Mouse (Mus musculus) heart, embryonic 16.5 days (tissue): ENCODE measurements around the gene Dtnbp1. TPM values are rescaled to one million over a fixed set of nuclear protein-coding genes. Genes with fewer than 3 reads are reported as not detected.

Experiments
- ATAC-seq: fragments of 200-750 bp; cut with Nextera tagmentation; replicated peaks from 2 replicates; pipeline ENCODE4 v1.8.0; 2017; ENCODE audit warnings: moderate number of reproducible peaks; ENCODE audit not compliant: insufficient read depth, low FRiP score; ENCODE audit errors: extremely low read depth
- H3K27ac ChIP-seq: fragments of 300-500 bp; sonication (generic); 2 replicates; pipeline ENCODE4 v1.5.1; 2014; ENCODE audit warnings: mild to moderate bottlenecking, low read length, control low read depth, moderate library complexity
- H3K27me3 ChIP-seq: fragments of 300-500 bp; sonication (generic); 2 replicates; pipeline ENCODE4 v1.6.1; 2014; ENCODE audit warnings: low read length, mixed read lengths; ENCODE audit not compliant: control insufficient read depth, insufficient read depth
- H3K36me3 ChIP-seq: fragments of 300-500 bp; sonication (generic); 2 replicates; pipeline ENCODE4 v1.6.1; 2014; ENCODE audit not compliant: control insufficient read depth, insufficient read depth
- H3K4me1 ChIP-seq: fragments of 300-500 bp; sonication (generic); 2 replicates; pipeline ENCODE4 v1.6.1; 2014; ENCODE audit warnings: low read length, mixed read lengths; ENCODE audit not compliant: control insufficient read depth, insufficient read depth
- H3K4me2 ChIP-seq: fragments of 300-500 bp; sonication (generic); 2 replicates; pipeline ENCODE4 v1.6.1; 2014; ENCODE audit warnings: low read depth, mild to moderate bottlenecking, control low read depth, low read length
- H3K4me3 ChIP-seq: fragments of 300-500 bp; sonication (generic); 2 replicates; pipeline ENCODE4 v1.5.1; 2014; ENCODE audit warnings: mild to moderate bottlenecking, control low read depth, low read length
- H3K9ac ChIP-seq: fragments of 300-500 bp; sonication (generic); 2 replicates; pipeline ENCODE4 v1.6.1; 2014; ENCODE audit warnings: low read length, control low read depth
- H3K9me3 ChIP-seq: fragments of 300-500 bp; sonication (generic); replicated peaks from 2 replicates; pipeline ENCODE4 v1.6.1; 2016; ENCODE audit warnings: low read length; ENCODE audit not compliant: control insufficient read depth
- WGBS: fragments of 180-500 bp; shearing (Covaris S2); extraction: QIAGEN DNeasy Blood & Tissue Kit; methylation state at CpG from one replicate; pipeline ENCODE4 v1.1.7; 2014; 5-methylcytosine and 5-hydroxymethylcytosine counted together
- polyA plus RNA-seq: library from polyadenylated mRNA; unstranded; fragments of >200 nt; fragmentation: Nextera tagmentation; extraction: Ambion mirVana; gene quantifications from 2 replicates; pipeline ENCODE4 v1.2.1, GENCODE M21; 2015

The Dtnbp1 gene
- polyA plus RNA-seq, 1 experiment from 2014 or later: 110 TPM

GRCm38 (mm10) chr13:44907702-44908101 is 94.2 kb downstream of the Dtnbp1 start:
- Histone ChIP-seq H3K4me2 (no peak overlapping the region), H3K4me1 (peaks cover 37% of the 10 kb centered on the region), H3K27me3 (no peaks in the 10 kb centered on the region), H3K36me3 (peaks cover 25% of the 10 kb centered on the region), H3K27ac (peak overlapping the region; percentile 83), H3K4me3 (no peak overlapping the region), H3K9ac (no peak overlapping the region), H3K9me3 (no peaks in the 10 kb centered on the region)
- 24% methylated on average over 6 of the region's 6 CpGs for WGBS
- peak; percentile 84 for ATAC-seq

GRCm38 (mm10) chr13:44906141-44906540 is 95.8 kb downstream of the Dtnbp1 start:
- Histone ChIP-seq H3K36me3 (peaks cover 29% of the 10 kb centered on the region), H3K9ac (no peak overlapping the region), H3K4me1 (peaks cover 31% of the 10 kb centered on the region), H3K4me3 (no peak overlapping the region), H3K27me3 (no peaks in the 10 kb centered on the region), H3K9me3 (no peaks in the 10 kb centered on the region), H3K27ac (no peak overlapping the region), H3K4me2 (no peak overlapping the region)
- WGBS: 90% methylated on average over 11 of the region's 11 CpGs
- ATAC-seq: no peak

GRCm38 (mm10) chr13:44904271-44904670 is 97.7 kb downstream of the Dtnbp1 start:
- no peak overlapping the region for H3K9ac ChIP-seq
- WGBS: 78% methylated on average over 1 of the region's 1 CpGs
- H3K9me3 ChIP-seq: no peaks in the 10 kb centered on the region
- peaks cover 19% of the 10 kb centered on the region for H3K36me3 ChIP-seq
- H3K27me3 ChIP-seq: no peaks in the 10 kb centered on the region
- H3K4me2 ChIP-seq: no peak overlapping the region
- no peak for ATAC-seq
- no peak overlapping the region for H3K4me3 ChIP-seq
- H3K27ac ChIP-seq: no peak overlapping the region
- peaks cover 23% of the 10 kb centered on the region for H3K4me1 ChIP-seq

GRCm38 (mm10) chr13:44903416-44903815 is 98.5 kb downstream of the Dtnbp1 start:
- no peak for ATAC-seq
- H3K9ac ChIP-seq: no peak overlapping the region
- H3K9me3 ChIP-seq: no peaks in the 10 kb centered on the region
- peaks cover 16% of the 10 kb centered on the region for H3K4me1 ChIP-seq
- H3K27me3 ChIP-seq: no peaks in the 10 kb centered on the region
- peaks cover 19% of the 10 kb centered on the region for H3K36me3 ChIP-seq
- H3K27ac ChIP-seq: no peak overlapping the region
- H3K4me3 ChIP-seq: no peak overlapping the region
- no peak overlapping the region for H3K4me2 ChIP-seq

GRCm38 (mm10) chr13:44902299-44902698 is 99.6 kb downstream of the Dtnbp1 start:
- Histone ChIP-seq H3K9ac (no peak overlapping the region), H3K36me3 (peaks cover 24% of the 10 kb centered on the region), H3K27me3 (no peaks in the 10 kb centered on the region), H3K4me2 (no peak overlapping the region), H3K4me1 (peaks cover 8% of the 10 kb centered on the region), H3K9me3 (no peaks in the 10 kb centered on the region), H3K27ac (no peak overlapping the region), H3K4me3 (no peak overlapping the region)
- WGBS: 88% methylated on average over 6 of the region's 6 CpGs
- no peak for ATAC-seq

- WGBS: 89% methylated on average over 12 of the region's 12 CpGs
- Histone ChIP-seq H3K4me2 (no peak overlapping the region), H3K27ac (no peak overlapping the region), H3K9ac (no peak overlapping the region), H3K9me3 (no peaks in the 10 kb centered on the region), H3K27me3 (no peaks in the 10 kb centered on the region), H3K36me3 (peaks cover 22% of the 10 kb centered on the region), H3K4me3 (no peak overlapping the region), H3K4me1 (peaks cover 6% of the 10 kb centered on the region; the same call in 1 of the 2 replicates)
- ATAC-seq: no peak
Observed at GRCm38 (mm10) chr13:44896211-44896610, 105.7 kb downstream of the Dtnbp1 start.

- Histone ChIP-seq H3K9ac (no peak overlapping the region), H3K4me3 (no peak overlapping the region), H3K36me3 (peaks cover 14% of the 10 kb centered on the region), H3K4me1 (peaks cover 8% of the 10 kb centered on the region), H3K9me3 (no peaks in the 10 kb centered on the region), H3K27me3 (no peaks in the 10 kb centered on the region), H3K4me2 (no peak overlapping the region), H3K27ac (no peak overlapping the region)
- WGBS: 66% methylated on average over 5 of the region's 5 CpGs
- no peak for ATAC-seq
Observed at GRCm38 (mm10) chr13:44891813-44892730, 109.9 kb downstream of the Dtnbp1 start.

GRCm38 (mm10) chr13:44890612-44891011 is 111.3 kb downstream of the Dtnbp1 start:
- H3K4me1 ChIP-seq: peaks cover 8% of the 10 kb centered on the region
- no peak overlapping the region for H3K4me2 ChIP-seq
- WGBS: 66% methylated on average over 2 of the region's 2 CpGs
- H3K36me3 ChIP-seq: peaks cover 7% of the 10 kb centered on the region
- no peaks in the 10 kb centered on the region for H3K27me3 ChIP-seq
- H3K27ac ChIP-seq: no peak overlapping the region
- no peaks in the 10 kb centered on the region for H3K9me3 ChIP-seq
- H3K9ac ChIP-seq: no peak overlapping the region
- H3K4me3 ChIP-seq: no peak overlapping the region
- ATAC-seq: no peak

GRCm38 (mm10) chr13:44886221-44886620 is 115.7 kb downstream of the Dtnbp1 start:
- Histone ChIP-seq H3K4me1 (peaks cover 5% of the 10 kb centered on the region; the same call in 1 of the 2 replicates), H3K36me3 (peaks cover 7% of the 10 kb centered on the region), H3K27me3 (no peaks in the 10 kb centered on the region), H3K4me2 (no peak overlapping the region), H3K4me3 (no peak overlapping the region), H3K9me3 (no peaks in the 10 kb centered on the region), H3K9ac (no peak overlapping the region), H3K27ac (no peak overlapping the region)
- WGBS: 89% methylated on average over 2 of the region's 2 CpGs
- ATAC-seq: no peak
